Mouse (Mus musculus) forebrain, embryonic 13.5 days (tissue): ENCODE measurements around the gene Vwa5b2. TPM values are rescaled to one million over a fixed set of nuclear protein-coding genes. Genes with fewer than 3 reads are reported as not detected.

Experiments
- ATAC-seq: fragments of 200-750 bp; cut with Nextera tagmentation; 2 replicates; pipeline ENCODE4 v1.8.0; 2017
- H3K27ac ChIP-seq: fragments of 300-500 bp; sonication (generic); 2 replicates; pipeline ENCODE4 v1.5.1; 2015; ENCODE audit warnings: inconsistent platforms, mild to moderate bottlenecking, moderate library complexity
- H3K27me3 ChIP-seq: fragments of 300-500 bp; sonication (generic); 2 replicates; pipeline ENCODE4 v1.6.1; 2015; ENCODE audit warnings: mild to moderate bottlenecking, inconsistent platforms
- H3K36me3 ChIP-seq: fragments of 300-500 bp; sonication (generic); 2 replicates; pipeline ENCODE4 v1.6.1; 2015; ENCODE audit warnings: mild to moderate bottlenecking, inconsistent platforms; ENCODE audit not compliant: poor library complexity, severe bottlenecking
- H3K4me1 ChIP-seq: fragments of 300-500 bp; sonication (generic); 2 replicates; pipeline ENCODE4 v1.6.1; 2015; ENCODE audit warnings: inconsistent platforms
- H3K4me2 ChIP-seq: fragments of 300-500 bp; sonication (generic); 2 replicates; pipeline ENCODE4 v1.6.1; 2015; ENCODE audit warnings: inconsistent platforms, mild to moderate bottlenecking, moderate library complexity
- H3K4me3 ChIP-seq: fragments of 300-500 bp; sonication (generic); 2 replicates; pipeline ENCODE4 v1.5.1; 2015; ENCODE audit warnings: mild to moderate bottlenecking, inconsistent platforms
- H3K9ac ChIP-seq: fragments of 300-500 bp; sonication (generic); 2 replicates; pipeline ENCODE4 v1.6.1; 2015; ENCODE audit warnings: mild to moderate bottlenecking, inconsistent platforms
- H3K9me3 ChIP-seq: fragments of 300-500 bp; sonication (generic); replicated peaks from 2 replicates; pipeline ENCODE4 v1.6.1; 2016; ENCODE audit warnings: inconsistent platforms
- WGBS: fragments of 180-500 bp; shearing (Covaris S2); methylation state at CpG from one replicate; pipeline ENCODE4 v1.1.7; 2015; 5-methylcytosine and 5-hydroxymethylcytosine counted together
- polyA plus RNA-seq: library from polyadenylated mRNA; unstranded; fragments of >200 nt; fragmentation: Nextera tagmentation; extraction: Ambion mirVana; gene quantifications from 2 replicates; pipeline ENCODE4 v1.2.1, GENCODE M21; 2015

The Vwa5b2 gene
- polyA plus RNA-seq, 1 experiment from 2014 or later, result 1.8 TPM

DNA sequence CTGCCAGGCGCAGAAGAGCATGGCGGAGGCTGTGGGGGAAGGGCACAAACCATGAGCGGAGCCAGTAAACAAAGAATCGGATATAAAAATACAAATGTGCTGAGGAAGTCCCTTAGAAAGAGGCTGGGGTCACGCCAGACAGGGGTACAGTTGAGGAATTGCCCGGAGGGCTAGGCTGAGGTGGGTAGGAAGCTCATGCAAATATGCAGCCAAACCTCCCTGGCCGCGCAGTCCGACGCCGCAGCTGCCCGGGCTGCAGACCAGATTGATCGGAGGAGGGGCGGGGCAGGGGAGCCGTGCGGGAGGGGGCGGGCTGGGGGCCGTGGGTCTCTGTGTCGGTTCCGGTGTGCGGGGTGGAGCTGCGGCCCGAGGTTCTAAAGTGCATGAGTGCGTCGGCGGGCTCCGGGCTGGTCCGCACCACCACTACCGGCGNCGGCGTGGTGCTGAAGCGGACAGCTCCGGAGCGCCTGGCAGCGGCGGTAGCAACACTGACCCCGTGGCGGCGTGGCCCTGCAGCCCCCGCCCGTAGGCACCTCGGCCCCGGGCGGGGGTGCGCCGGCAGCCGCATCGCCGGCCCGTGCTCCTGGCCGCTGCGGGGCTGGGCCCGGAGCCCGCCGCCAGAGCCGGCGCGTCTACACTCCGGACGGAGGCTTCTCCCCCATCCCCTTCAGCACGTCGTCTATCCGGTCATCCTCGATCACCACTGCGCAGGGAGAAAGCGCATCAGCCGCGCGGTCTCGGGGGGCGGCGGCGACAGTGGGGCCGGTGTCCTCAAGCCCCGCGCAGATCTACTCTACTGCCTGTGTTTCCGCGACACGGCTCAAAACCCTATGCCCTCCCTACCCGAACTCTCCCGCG, 30.5 kb downstream of the Vwa5b2 start:
- Histone ChIP-seq H3K4me2 (peak overlapping the region; percentile 78), H3K9ac (peak overlapping the region; percentile 81), H3K27me3 (no peaks in the 10 kb centered on the region), H3K9me3 (no peaks in the 10 kb centered on the region), H3K4me1 (peaks cover 37% of the 10 kb centered on the region), H3K4me3 (peak overlapping the region; percentile 70), H3K27ac (peak overlapping the region; percentile 94), H3K36me3 (peaks cover 11% of the 10 kb centered on the region; the same call in 1 of the 2 replicates)
- peak; percentile 19 for ATAC-seq
- WGBS, result 2% methylated on average over 72 of the region's 83 CpGs

DNA sequence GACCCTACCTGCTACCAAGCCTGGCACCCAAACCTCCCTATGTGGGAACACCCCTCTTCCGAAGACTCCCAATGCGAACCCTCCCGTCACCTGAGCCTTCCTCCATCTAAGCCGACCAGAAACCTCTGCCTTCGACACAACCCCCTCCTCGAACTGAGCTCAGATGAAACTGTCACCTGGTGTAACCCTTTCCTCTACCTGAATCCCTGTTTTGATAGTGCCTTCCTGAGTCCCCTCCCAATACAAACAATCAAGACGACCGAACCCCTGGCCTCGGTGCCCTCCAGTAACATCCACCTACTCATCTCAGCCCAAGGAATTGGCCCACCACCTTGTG, 31.1 kb downstream of the Vwa5b2 start:
- WGBS, result 0% methylated on average over 9 of the region's 9 CpGs
- ATAC-seq, result no peak

DNA sequence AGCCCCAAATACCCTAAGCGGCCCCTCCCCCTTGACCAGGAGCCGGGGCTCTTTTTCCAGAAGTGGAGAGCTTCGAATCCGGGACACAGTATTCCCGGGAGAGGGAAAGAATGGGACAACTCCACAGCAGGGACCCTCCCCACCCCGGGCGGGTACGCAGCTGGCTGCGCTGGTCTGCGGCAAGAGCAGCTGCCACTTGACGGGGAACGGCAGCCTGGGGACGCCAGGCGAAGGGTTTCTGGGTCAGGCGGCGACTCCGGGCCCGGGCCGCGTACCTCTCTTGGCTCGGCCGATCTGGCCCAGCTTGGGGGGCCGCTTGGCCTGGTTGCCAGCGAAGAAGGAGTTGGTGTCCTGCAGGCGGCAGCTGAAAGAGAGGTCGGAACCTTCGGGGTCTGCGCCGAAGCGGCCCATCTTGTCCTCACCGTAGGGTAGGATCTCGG, 31.5 kb downstream of the Vwa5b2 start:
- WGBS, result under 1% methylated on average over 32 of the region's 32 CpGs
- Histone ChIP-seq H3K4me3 (peak overlapping the region; percentile 70), H3K9me3 (no peaks in the 10 kb centered on the region), H3K4me2 (peak overlapping the region; percentile 78), H3K27ac (peak overlapping the region; percentile 94), H3K36me3 (peaks cover 11% of the 10 kb centered on the region; the same call in 1 of the 2 replicates), H3K27me3 (no peaks in the 10 kb centered on the region), H3K9ac (peak overlapping the region; percentile 81), H3K4me1 (peaks cover 37% of the 10 kb centered on the region)
- ATAC-seq, result peak; percentile 19

More for the DNA sequence above, 31.1 kb downstream of the Vwa5b2 start:
- Histone ChIP-seq H3K36me3 (peaks cover 11% of the 10 kb centered on the region; the same call in 1 of the 2 replicates), H3K9ac (peak overlapping the region; percentile 81), H3K9me3 (no peaks in the 10 kb centered on the region), H3K4me2 (peak overlapping the region; percentile 78), H3K4me3 (peak overlapping the region; percentile 70), H3K27me3 (no peaks in the 10 kb centered on the region), H3K27ac (peak overlapping the region; percentile 94), H3K4me1 (peaks cover 37% of the 10 kb centered on the region)

DNA sequence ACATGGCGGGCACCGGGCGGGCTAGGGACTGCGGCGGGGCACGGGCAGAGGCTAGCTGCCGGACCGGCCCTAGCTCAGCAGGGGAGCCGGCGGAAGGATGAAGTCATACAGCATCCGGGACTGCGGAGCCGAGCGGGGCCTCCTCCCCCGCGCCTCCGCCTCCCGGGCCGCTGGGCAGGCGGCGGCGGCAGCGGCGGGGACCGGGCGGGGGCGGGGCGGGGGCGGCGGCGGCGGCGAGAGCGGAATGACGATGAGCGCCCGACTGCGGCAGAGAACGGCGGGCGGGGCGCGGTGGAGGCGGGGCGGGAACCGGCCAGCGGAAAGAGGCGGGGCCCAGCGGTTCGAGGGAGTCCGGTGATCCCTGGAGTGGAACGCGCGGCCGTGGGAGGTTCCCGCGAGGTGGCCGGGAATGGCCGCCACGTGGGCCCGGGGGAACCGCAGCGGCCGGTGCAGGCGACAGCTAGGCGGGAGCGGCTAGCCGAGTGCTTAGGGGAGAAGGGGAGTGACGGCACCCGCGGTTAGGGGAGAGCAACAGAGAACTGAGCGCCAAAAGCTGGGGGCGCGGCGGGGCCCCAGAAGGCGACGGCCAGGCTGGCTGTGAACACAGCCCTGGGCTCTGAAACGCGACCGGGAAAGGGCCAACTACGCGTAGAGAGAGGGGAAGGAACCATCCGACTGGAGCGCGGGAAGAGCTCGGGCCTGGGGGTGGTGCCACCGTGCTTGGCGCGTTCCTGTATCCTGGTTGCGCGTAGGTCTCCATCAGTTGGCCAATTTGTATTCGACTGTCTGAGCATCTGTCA, 32.1 kb downstream of the Vwa5b2 start, which contains the start of gene Camk2n2:
Camk2n2 (minus strand) TSS at position 97 of the 800 bp plus-strand sequence.
- H3K27ac ChIP-seq, result peak within 1 kb of the TSS; percentile 94
- peak within 1 kb of the TSS; percentile 70 for H3K4me3 ChIP-seq
- H3K9me3 ChIP-seq, result no peaks in the 10 kb centered on the region
- peak within 1 kb of the TSS; percentile 78 for H3K4me2 ChIP-seq
- peaks cover 37% of the 10 kb centered on the region for H3K4me1 ChIP-seq
- H3K36me3 ChIP-seq, result peaks cover 11% of the 10 kb centered on the region; the same call in 1 of the 2 replicates
- peak; percentile 61 for ATAC-seq
- under 1% methylated on average over 76 of the region's 92 CpGs for WGBS
- peak within 1 kb of the TSS; percentile 81 for H3K9ac ChIP-seq
- H3K27me3 ChIP-seq, result no peaks in the 10 kb centered on the region

DNA sequence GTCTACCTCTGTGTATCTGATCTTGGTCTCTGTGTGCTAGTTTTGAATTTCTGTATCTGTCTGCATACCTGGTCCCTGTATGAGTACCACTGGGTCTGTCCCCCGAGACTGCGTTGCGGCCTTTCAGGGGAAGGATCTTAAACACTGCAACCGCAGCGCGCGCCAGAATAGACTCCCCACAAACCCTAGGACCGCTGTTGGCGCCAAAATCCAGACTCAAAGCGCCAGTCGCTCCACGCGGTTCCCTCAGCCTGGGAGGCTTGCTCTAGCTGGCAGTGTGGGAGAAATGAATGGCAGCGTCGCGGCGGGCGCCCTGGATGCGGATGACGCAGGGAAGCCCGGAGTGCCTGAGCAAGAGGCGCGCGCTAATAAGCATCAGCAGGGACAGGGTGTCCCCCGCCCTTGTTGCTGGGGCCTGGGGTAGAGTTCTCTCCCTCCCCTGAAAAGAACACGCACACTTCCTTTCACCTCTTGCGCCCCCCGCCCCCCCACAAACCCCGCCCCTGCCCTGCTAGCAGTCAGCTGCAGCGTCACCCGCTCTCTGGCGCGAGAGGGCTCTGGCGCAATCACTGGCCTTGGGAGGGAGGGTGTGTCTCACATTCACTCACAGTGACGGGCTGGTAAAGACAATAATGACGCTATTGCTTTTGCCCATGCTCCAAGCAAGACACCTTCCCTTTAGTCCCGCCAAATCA, 32.9 kb downstream of the Vwa5b2 start:
- H3K27ac ChIP-seq, result peak overlapping the region; percentile 94
- H3K4me2 ChIP-seq, result peak overlapping the region; percentile 78
- ATAC-seq, result peak; percentile 71
- H3K4me3 ChIP-seq, result peak overlapping the region; percentile 70
- under 1% methylated on average over 31 of the region's 37 CpGs for whole genome bisulfite sequencing
- peaks cover 11% of the 10 kb centered on the region; the same call in 1 of the 2 replicates for H3K36me3 ChIP-seq
- no peaks in the 10 kb centered on the region for H3K9me3 ChIP-seq
- peak overlapping the region; percentile 81 for H3K9ac ChIP-seq
- peaks cover 37% of the 10 kb centered on the region for H3K4me1 ChIP-seq
- H3K27me3 ChIP-seq, result no peaks in the 10 kb centered on the region

DNA sequence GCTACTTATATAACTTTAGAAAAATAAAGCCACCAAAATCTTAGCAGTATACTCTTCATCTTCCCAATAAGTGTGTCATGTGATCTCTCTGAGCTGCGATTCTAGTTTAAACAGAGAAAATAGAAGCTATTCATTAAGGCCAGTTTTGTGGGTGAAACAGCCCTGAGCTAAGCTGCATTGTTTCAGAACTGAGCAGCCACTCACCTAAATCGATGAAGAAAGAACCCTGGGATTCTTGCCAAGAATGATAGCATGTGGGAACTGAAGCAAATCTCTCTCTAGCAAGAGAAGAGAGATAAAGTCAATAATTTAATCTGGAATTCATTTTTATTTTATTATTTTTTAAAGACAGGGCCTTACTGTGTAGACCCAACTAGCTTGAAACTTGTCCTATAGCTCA, 33.9 kb downstream of the Vwa5b2 start:
- WGBS, result 20% methylated on average over 2 of the region's 2 CpGs
- Histone ChIP-seq H3K36me3 (0 out of 2 replicates have a peak, but pooled peaks cover 1% of the 10 kb centered on the region), H3K4me1 (peaks cover 37% of the 10 kb centered on the region), H3K9ac (no peak overlapping the region), H3K27ac (no peak overlapping the region), H3K9me3 (no peaks in the 10 kb centered on the region), H3K4me3 (no peak overlapping the region), H3K4me2 (no peak overlapping the region), H3K27me3 (no peaks in the 10 kb centered on the region)
- ATAC-seq, result no peak

DNA sequence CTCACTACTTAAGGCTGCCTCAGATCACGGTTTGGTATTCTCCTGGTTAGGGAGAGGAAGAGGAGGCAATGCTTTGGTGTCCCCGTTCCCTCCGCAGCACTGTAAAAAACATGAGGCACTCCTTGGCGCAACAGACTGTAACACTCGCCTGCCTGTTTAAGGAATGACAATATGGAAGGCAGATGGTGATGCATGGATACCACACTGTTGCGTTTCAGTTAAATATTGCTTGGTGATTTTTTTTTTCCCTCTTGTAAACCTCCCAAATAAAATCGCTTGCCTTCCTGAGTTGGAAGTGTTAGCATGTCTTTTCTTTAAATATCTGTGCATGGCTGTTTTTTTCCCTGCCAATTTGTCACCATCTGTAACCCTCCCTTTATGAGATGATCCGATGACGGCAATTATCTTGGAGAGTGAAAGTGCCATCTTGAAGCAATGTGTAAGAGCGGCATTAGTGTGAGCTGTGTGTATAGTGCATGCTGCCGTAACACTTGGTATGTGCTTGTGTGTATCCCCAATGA, 39.7 kb downstream of the Vwa5b2 start:
- ATAC-seq, result peak; percentile 78
- no peaks in the 10 kb centered on the region for H3K9me3 ChIP-seq
- H3K4me1 ChIP-seq, result peaks cover 18% of the 10 kb centered on the region
- H3K36me3 ChIP-seq, result peaks cover 9% of the 10 kb centered on the region; the same call in 1 of the 2 replicates
- H3K4me2 ChIP-seq, result peak overlapping the region; percentile 95
- no peak overlapping the region for H3K9ac ChIP-seq
- H3K4me3 ChIP-seq, result peak overlapping the region; percentile 64
- no peak overlapping the region; the same call in 1 of the 2 replicates for H3K27ac ChIP-seq
- H3K27me3 ChIP-seq, result no peaks in the 10 kb centered on the region
- WGBS, result 47% methylated on average over 11 of the region's 11 CpGs

DNA sequence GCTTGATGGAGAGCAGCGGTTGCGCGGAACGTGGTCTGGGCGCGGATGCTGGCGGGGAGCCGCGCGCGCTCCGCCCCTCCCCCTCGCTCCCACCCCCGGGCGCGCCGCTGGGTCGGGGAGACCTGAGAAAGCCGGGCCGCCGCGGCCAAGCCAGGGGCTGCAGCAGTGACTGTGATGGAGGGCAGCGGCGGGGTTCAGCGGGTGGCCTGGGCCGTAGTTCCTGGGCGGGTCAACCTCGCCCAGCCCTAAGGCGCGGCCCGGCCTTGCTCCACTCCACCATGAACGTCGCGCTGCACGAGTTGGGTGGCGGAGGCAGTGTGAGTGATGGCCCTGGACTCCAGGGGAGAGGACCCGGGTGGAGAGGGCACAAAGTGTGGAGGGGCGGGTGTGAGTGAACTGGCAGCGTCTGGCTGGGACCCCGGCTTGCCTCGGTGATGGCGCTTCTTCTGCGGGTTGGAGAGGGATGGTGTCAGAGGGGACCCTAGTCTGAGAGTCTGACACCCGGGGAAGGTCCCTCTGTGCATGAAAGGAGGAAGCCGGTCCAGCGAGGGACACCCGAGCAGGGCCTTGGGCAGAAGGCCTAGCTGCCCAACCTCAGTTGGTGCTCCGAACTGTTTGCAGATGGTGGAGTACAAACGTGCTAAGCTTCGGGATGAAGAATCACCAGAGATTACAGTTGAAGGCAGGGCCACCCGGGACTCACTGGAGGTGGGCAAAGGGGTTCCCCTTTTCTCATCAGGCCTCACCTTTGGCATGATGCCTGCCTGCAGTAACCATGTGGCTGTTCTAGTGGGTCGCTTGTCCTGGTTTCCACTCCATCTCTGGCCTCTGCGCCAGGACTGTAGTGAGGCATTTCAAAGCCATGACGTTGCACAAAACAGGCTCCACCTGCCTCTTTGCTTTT, 40.7 kb downstream of the Vwa5b2 start, which contains the start of gene Ece2:
Ece2 (plus strand) TSS at position 98 of the 904 bp plus-strand sequence.
- peak; percentile 61 for ATAC-seq
- H3K27me3 ChIP-seq, result no peaks in the 10 kb centered on the region
- 6% methylated on average over 54 of the region's 54 CpGs for WGBS

DNA sequence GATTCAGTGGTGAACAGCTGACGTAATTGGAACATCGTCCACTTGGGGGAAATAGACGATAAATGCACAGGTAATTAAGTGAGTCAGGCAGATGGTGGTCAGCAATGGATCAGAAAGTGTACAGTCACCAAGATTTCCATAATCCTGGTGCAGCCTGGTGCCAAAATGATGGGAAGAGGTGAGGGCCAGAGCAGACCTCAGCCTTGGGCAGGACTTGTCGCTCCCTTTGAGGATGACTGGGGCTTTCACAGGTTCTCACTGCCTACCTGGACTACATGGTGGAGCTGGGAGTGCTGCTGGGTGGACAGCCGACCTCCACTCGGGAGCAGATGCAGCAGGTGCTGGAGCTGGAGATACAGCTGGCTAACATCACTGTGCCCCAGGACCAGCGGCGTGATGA, 48.1 kb downstream of the Vwa5b2 start:
- no peak overlapping the region for H3K4me3 ChIP-seq
- H3K27me3 ChIP-seq, result no peaks in the 10 kb centered on the region
- H3K9ac ChIP-seq, result no peak overlapping the region
- peaks cover 5% of the 10 kb centered on the region; the same call in 1 of the 2 replicates for H3K36me3 ChIP-seq
- H3K27ac ChIP-seq, result no peak overlapping the region
- no peaks in the 10 kb centered on the region for H3K9me3 ChIP-seq
- ATAC-seq, result no peak
- 0 out of 2 replicates have a peak, but pooled peaks cover 10% of the 10 kb centered on the region for H3K4me1 ChIP-seq
- 86% methylated on average over 8 of the region's 8 CpGs for whole genome bisulfite sequencing
- H3K4me2 ChIP-seq, result no peak overlapping the region

More for the DNA sequence above, 40.7 kb downstream of the Vwa5b2 start, which contains the start of gene Ece2:
- no peaks in the 10 kb centered on the region for H3K9me3 ChIP-seq
- peaks cover 9% of the 10 kb centered on the region; the same call in 1 of the 2 replicates for H3K36me3 ChIP-seq
- H3K4me2 ChIP-seq, result peak within 1 kb of the TSS; percentile 95
- H3K4me1 ChIP-seq, result peaks cover 18% of the 10 kb centered on the region
- no peak within 1 kb of the TSS; the same call in 1 of the 2 replicates for H3K27ac ChIP-seq
- H3K9ac ChIP-seq, result peak within 1 kb of the TSS; percentile 86
- H3K4me3 ChIP-seq, result peak within 1 kb of the TSS; percentile 64

DNA sequence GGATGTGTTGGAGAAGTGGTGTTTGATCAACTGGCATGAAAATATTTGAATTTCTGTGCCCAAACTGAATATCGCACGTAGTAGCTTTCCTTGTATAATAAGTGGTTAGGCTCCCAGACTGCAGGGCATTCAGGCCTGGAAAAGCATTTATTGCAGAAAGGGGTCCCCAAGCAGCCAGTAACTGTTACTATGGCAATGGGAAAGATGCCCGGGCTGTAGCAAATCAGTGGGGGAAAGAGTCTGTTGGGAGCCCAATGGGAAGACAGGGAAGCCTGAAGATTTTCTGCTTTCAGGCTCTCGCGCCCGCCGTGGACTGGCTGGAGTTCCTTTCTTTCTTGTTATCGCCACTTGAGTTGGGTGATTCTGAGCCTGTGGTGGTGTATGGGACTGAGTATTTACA, 49.1 kb downstream of the Vwa5b2 start:
- no peaks in the 10 kb centered on the region for H3K27me3 ChIP-seq
- peak; percentile 72; the same call in 1 of the 2 replicates for ATAC-seq
- WGBS, result 70% methylated on average over 8 of the region's 8 CpGs
- no peak overlapping the region; the same call in 1 of the 2 replicates for H3K27ac ChIP-seq
- H3K9me3 ChIP-seq, result no peaks in the 10 kb centered on the region
- H3K9ac ChIP-seq, result no peak overlapping the region
- H3K36me3 ChIP-seq, result 0 out of 2 replicates have a peak, but pooled peaks cover 1% of the 10 kb centered on the region
- H3K4me2 ChIP-seq, result no peak overlapping the region
- no peak overlapping the region for H3K4me3 ChIP-seq
- H3K4me1 ChIP-seq, result 0 out of 2 replicates have a peak, but pooled peaks cover 10% of the 10 kb centered on the region
